In genomic region chr9:49927281-49927680, GRCm38 (mm10) we compare ENCODE assay signal across 17 mouse cellular contexts.
DNase-seq lines count a peak whose midpoint lies in the region.
"Had no signal": no experiment of that assay in that cellular context is flagged by ENCODE, and none has a peak within 500 bp of the region (broad histone marks: within the 10 kb centered on the region; RNA-seq: fewer than 3 reads in every experiment).

No protein-coding gene starts in this region.

- intact Hi-C loops in left cerebral cortex, postnatal 4 days (cut with DNase I) = no loop called here

- peak; percentile 31 to 58 for DNase-seq in cerebellum, postnatal 10 days
- DNase-seq in cerebellum, adult 11-12 months = no peak
- DNase-seq in left cerebral cortex, postnatal 4 days = peak; percentile 69
- no peak for DNase-seq in left cerebral cortex, adult 18-20 months (ENCODE audit: low spot score in 2 of 2)
- peak; percentile 94 for DNase-seq in Muller cell, postnatal 12 days (ENCODE audit: inconsistent ontology term)
- peak; percentile 35 for DNase-seq in fibroblast of lung, adult 2 months (ENCODE audit: low read depth)
- DNase-seq in adrenal gland, adult 8-10 months = no peak
- DNase-seq in adrenal gland, postnatal 14 days = no peak
- DNase-seq: adrenal gland, adult 2 months; cerebellum, adult 11 months; cerebellum, adult 9-11 months; heart, postnatal 14 days; kidney, adult 9 months; kidney, postnatal 10 days; right cerebral cortex, postnatal 25 days; thymus, adult 18-20 months; thymus, postnatal 25 days had no signal

Comparison
In these comparisons a context has a peak if more than half of its experiments do, and no peak if none do; other contexts are left out.
1. DNase-seq: peak in cerebellum, postnatal 10 days (2 of 2), left cerebral cortex, postnatal 4 days (single experiment), Muller cell, postnatal 12 days (single experiment) and fibroblast of lung, adult 2 months (single experiment); none in cerebellum, adult 11-12 months (single experiment), left cerebral cortex, adult 18-20 months (0 of 2), adrenal gland, adult 8-10 months (single experiment) and adrenal gland, postnatal 14 days (single experiment).